Mouse (Mus musculus): ENCODE data around the gene Osbp. TPM values are rescaled to one million over a fixed set of nuclear protein-coding genes. Genes with fewer than 3 reads are reported as not detected.
A peak's percentile ranks its signal among the peaks of the same experiment; 100 is the strongest.
"Not testable (repeated sequence)": the region's sequence is repeated elsewhere in the genome, so short reads cannot be mapped to it uniquely, and the experiment has no call there.

Osbp gene
- 10 to 100 TPM; 69.5 to 71.2 TPM for total RNA-seq (2021)

- peak; percentile 99 for DNase-seq
Observed at GRCm38 (mm10) chr19:11965023-11965942, at the start of gene Osbp. Gene Osbp, plus strand, starts transcription at chr19:11965941.

- DNase-seq, result no peak
Observed at GRCm38 (mm10) chr19:11922068-11922467, 43.7 kb upstream of the Osbp start.

- not testable (repeated sequence) for DNase-seq
Observed at GRCm38 (mm10) chr19:11922515-11922914, 43.2 kb upstream of the Osbp start.

- DNase-seq, result no peak
Observed at GRCm38 (mm10) chr19:11926380-11926779, 39.4 kb upstream of the Osbp start.

GRCm38 (mm10) chr19:11928025-11928748, 37.6 kb upstream of the Osbp start:
- no peak for DNase-seq

DNA sequence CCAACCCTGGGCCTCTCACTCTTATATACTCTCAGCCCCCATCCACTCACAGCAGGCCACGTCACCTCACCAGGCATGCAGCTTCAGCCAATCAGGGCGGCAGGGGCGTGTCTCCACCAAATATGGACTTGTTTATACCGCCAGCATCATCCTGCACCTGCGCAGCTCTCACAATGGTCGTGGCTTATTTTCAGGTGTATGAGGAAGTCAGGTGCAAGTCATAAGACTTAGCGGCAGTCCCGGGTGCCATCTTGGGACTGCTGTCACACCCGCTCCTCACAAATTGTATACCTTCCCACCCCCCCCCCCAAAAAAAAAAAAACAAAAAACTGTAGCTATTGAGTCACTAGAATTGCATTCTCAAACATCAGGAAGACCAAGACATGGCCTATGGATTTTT, 19.3 kb upstream of the Osbp start:
- DNase-seq, result not testable (repeated sequence)

GRCm38 (mm10) chr19:11949878-11950277, 15.9 kb upstream of the Osbp start:
- DNase-seq, result no peak

GRCm38 (mm10) chr19:11950747-11951146, 15.0 kb upstream of the Osbp start:
- no peak for DNase-seq

GRCm38 (mm10) chr19:11954206-11954605, 11.5 kb upstream of the Osbp start:
- DNase-seq, result no peak

DNA sequence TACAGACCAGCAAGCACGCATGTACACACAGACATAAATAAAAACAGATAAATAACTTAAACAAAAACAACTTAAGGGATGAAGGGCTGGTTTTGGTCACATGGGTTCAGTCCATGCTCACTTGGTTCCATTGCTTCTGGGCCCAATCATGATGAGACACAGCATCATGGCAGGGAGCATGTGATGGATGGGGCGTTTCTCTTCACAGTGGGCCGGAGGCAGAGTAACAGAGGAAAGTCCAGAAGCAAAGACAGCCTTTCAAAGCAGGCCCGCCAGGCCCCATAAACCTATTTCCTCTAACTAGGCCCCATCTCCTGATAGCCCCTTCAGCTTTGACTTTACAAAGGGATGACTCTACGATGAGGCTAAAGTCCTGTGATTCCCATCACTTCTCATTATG, 9.1 kb upstream of the Osbp start:
- no peak for DNase-seq

GRCm38 (mm10) chr19:11957396-11957795, 8.3 kb upstream of the Osbp start:
- no peak for DNase-seq

- DNase-seq, result no peak
Observed at GRCm38 (mm10) chr19:11957846-11958245, 7.9 kb upstream of the Osbp start.

DNA sequence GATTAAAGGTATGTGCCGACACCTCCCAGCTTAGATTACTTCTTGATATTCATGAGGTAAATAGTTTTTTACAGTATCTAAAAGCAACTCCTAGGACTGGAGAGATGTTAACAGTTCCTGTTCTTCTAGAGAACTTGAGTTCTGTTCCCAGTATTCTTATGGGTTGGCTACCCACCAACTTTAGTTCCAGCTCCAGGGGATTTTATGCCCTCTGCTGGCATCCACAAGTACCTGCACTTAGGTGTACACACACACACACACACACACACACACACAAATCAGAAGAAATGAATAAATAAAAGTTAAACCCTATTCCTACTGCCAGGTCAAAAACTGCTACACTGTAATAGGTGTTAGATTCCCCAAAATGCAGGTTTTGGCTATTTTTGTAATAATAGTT, 1.5 kb upstream of the Osbp start:
- no peak for DNase-seq

GRCm38 (mm10) chr19:11966201-11966636, 478 bp downstream of the Osbp start:
- peak; percentile 40 for DNase-seq

- DNase-seq, result no peak
Observed at GRCm38 (mm10) chr19:11969155-11970050, 3.7 kb downstream of the Osbp start.

GRCm38 (mm10) chr19:11973511-11974222, 7.9 kb downstream of the Osbp start:
- DNase-seq, result no peak

DNA sequence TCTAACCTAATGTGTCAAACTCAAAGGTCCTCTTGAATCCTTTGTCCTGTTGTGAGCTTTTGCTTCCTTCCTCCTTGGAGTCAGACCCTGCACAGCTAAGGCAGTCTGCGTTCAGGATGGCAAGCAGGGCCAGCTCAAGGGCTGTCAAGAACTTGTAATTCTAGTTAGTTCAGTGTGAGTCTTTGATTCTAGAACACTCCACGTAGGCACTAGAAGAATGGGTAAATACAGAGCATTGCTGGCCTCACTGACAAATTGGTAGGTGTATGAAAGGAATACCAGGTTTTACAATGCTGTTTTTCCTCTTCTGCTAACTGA, 8.4 kb downstream of the Osbp start:
- DNase-seq, result no peak

GRCm38 (mm10) chr19:11975683-11976082, 9.9 kb downstream of the Osbp start:
- DNase-seq, result no peak

GRCm38 (mm10) chr19:11977363-11977762, 11.6 kb downstream of the Osbp start:
- DNase-seq, result peak; percentile 30

- no peak for DNase-seq
Observed at GRCm38 (mm10) chr19:11980471-11980870, 14.7 kb downstream of the Osbp start.

DNA sequence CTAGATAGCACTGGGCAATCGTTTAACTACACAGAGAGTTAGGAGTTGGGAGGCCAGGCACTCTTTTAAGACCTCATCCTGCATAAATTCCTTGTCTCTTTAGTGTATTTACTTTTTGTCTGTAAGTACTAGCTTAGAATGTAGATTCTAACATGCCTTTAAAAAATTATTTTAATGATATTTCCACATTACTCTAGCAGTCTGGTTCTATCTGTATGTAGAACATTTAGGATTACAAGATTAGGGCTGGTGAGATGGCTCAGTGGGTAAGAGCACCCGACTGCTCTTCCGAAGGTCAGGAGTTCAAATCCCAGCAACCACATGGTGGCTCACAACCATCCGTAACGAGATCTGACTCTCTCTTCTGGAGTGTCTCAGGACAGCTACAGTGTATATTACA, 18.9 kb downstream of the Osbp start:
- not testable (repeated sequence) for DNase-seq

DNA sequence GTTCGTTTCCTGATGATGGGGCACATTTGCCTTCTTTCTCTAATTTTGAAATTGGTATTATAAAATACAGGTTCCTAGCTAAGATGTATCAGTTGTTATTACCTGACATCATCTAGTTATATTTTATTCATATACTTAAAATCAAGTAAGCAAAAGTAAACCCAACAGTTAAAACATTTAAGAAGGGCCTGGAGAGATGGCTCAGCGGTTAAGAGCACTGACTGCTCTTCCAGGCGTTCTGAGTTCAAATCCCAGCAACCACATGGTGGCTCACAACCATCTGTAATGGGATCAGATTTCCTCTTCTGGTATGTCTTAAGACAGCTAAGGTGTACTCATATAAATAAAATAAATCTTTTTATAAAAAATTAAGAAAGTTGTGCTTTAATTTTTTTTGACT, 22.1 kb downstream of the Osbp start:
- no peak for DNase-seq
